Mouse (Mus musculus) intestine, embryonic 14.5 days (tissue): ENCODE measurements around the gene Ankar. TPM values are rescaled to one million over a fixed set of nuclear protein-coding genes. Genes with fewer than 3 reads are reported as not detected.
A peak's percentile ranks its signal among the peaks of the same experiment; 100 is the strongest.

Source experiments
- ATAC-seq: fragments of 200-750 bp; cut with Nextera tagmentation; replicated peaks from 2 replicates; pipeline ENCODE4 v1.8.0; 2017; ENCODE audit warnings: low read depth, moderate number of reproducible peaks, moderate TSS enrichment, moderate library complexity; ENCODE audit not compliant: low FRiP score, low TSS enrichment
- DNase-seq: peaks from one replicate; pipeline ENCODE4 v3.0.0-alpha.2; 2018; ENCODE audit warnings: low spot score
- H3K27ac ChIP-seq: fragments of 300-500 bp; sonication (generic); 2 replicates; pipeline ENCODE4 v1.5.1; 2014; ENCODE audit warnings: low read depth, mild to moderate bottlenecking, control low read depth
- H3K27me3 ChIP-seq: fragments of 300-500 bp; sonication (generic); replicated peaks from 2 replicates; pipeline ENCODE4 v1.6.1; 2014; ENCODE audit warnings: low read length, control low read depth; ENCODE audit not compliant: control insufficient read depth, insufficient read depth
- H3K36me3 ChIP-seq: fragments of 300-500 bp; sonication (generic); 2 replicates; pipeline ENCODE4 v1.6.1; 2014; ENCODE audit warnings: low read length, control low read depth; ENCODE audit not compliant: control insufficient read depth, insufficient read depth
- H3K4me1 ChIP-seq: fragments of 300-500 bp; sonication (generic); replicated peaks from 2 replicates; pipeline ENCODE4 v1.6.1; 2014; ENCODE audit warnings: low read length, control low read depth, mixed read lengths; ENCODE audit not compliant: control insufficient read depth, insufficient read depth
- H3K4me2 ChIP-seq: fragments of 300-500 bp; sonication (generic); 2 replicates; pipeline ENCODE4 v1.6.1; 2014; ENCODE audit warnings: low read length
- H3K4me3 ChIP-seq: fragments of 300-500 bp; sonication (generic); 2 replicates; pipeline ENCODE4 v1.5.1; 2014; ENCODE audit warnings: low read depth, low read length, control low read depth, mixed read lengths
- H3K9ac ChIP-seq: fragments of 300-500 bp; sonication (generic); 2 replicates; pipeline ENCODE4 v1.6.1; 2014; ENCODE audit warnings: mild to moderate bottlenecking, low read length
- H3K9me3 ChIP-seq: fragments of 300-500 bp; sonication (generic); 2 replicates; pipeline ENCODE4 v1.6.1; 2016; ENCODE audit warnings: low read length, control low read depth; ENCODE audit not compliant: control insufficient read depth
- WGBS: fragments of 180-500 bp; shearing (Covaris S2); extraction: QIAGEN DNeasy Blood & Tissue Kit; methylation state at CpG from one replicate; pipeline ENCODE4 v1.1.7; 2014; 5-methylcytosine and 5-hydroxymethylcytosine counted together
- polyA plus RNA-seq: library from polyadenylated mRNA; unstranded; fragments of >200 nt; fragmentation: Nextera tagmentation; extraction: Ambion mirVana; gene quantifications from 2 replicates; pipeline ENCODE4 v1.2.1, GENCODE M21; 2014

Gene Ankar
- polyA plus RNA-seq, 1 experiment from 2014 or later: not detected

GRCm38 (mm10) chr1:72730126-72730525 lies 29.7 kb upstream of the Ankar start:
- H3K9me3 ChIP-seq: no peaks in the 10 kb centered on the region
- H3K4me2 ChIP-seq: no peak overlapping the region
- H3K36me3 ChIP-seq: no peaks in the 10 kb centered on the region
- H3K27me3 ChIP-seq: no peaks in the 10 kb centered on the region
- no peak overlapping the region for H3K9ac ChIP-seq
- no peak for DNase-seq
- H3K4me1 ChIP-seq: peaks cover 7% of the 10 kb centered on the region; the same call in 1 of the 2 replicates
- 66% methylated on average over 10 of the region's 10 CpGs for WGBS
- no peak overlapping the region for H3K27ac ChIP-seq
- no peak overlapping the region for H3K4me3 ChIP-seq
- no peak for ATAC-seq

GRCm38 (mm10) chr1:72728781-72729180 lies 28.4 kb upstream of the Ankar start:
- peaks cover 7% of the 10 kb centered on the region; the same call in 1 of the 2 replicates for H3K4me1 ChIP-seq
- H3K4me3 ChIP-seq: no peak overlapping the region
- H3K36me3 ChIP-seq: no peaks in the 10 kb centered on the region
- H3K27me3 ChIP-seq: no peaks in the 10 kb centered on the region
- DNase-seq: no peak
- H3K9ac ChIP-seq: no peak overlapping the region
- H3K9me3 ChIP-seq: no peaks in the 10 kb centered on the region
- WGBS: 35% methylated on average over 4 of the region's 4 CpGs
- no peak overlapping the region for H3K4me2 ChIP-seq
- 0 out of 2 replicates have a peak, but pooled peaks have one; percentile 23 for ATAC-seq
- H3K27ac ChIP-seq: no peak overlapping the region

DNA sequence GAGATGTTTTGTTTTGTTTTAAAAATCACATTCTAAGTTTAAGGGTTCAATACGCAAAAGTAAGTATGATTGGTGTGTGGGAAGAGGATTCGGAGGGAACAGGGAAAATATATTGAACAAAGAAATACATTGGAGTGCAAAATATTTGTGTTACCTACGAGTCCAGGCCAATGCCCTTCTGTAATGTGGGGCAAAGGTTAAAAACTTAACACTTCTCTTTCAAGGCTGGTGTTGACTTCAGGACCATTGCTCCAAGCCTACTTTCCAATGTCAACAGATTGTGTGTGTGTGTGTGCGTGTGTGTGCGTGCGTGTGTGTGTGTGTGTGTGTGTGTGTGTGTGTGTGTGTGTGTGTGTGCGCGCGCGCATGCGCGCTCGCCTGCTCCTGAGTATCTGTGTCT lies 25.6 kb upstream of the Ankar start:
- H3K27me3 ChIP-seq: no peaks in the 10 kb centered on the region
- H3K4me2 ChIP-seq: no peak overlapping the region
- no peaks in the 10 kb centered on the region for H3K36me3 ChIP-seq
- ATAC-seq (no peak), DNase-seq (no peak)
- H3K4me1 ChIP-seq: peaks cover 7% of the 10 kb centered on the region; the same call in 1 of the 2 replicates
- H3K9ac ChIP-seq: no peak overlapping the region
- 85% methylated on average over 13 of the region's 13 CpGs for WGBS
- no peaks in the 10 kb centered on the region for H3K9me3 ChIP-seq
- no peak overlapping the region for H3K27ac ChIP-seq
- no peak overlapping the region for H3K4me3 ChIP-seq

DNA sequence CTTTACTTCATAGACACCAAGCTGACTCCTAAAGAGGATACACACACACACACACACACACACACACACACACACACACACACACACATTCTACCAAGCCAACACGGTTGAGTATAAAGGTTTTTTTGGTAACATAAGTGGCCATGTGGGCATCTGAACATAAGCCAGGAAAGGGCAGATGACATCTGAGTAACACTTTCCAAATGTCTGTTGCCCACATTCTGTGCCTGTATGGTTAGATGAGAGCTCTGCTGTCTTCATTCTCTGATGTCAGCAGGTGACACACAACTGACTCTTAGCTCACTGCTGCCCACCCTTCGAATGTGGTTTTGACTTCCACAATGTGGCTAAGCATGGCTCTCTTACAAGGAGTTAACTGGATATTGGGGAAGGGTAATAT lies 24.0 kb upstream of the Ankar start:
- Histone ChIP-seq H3K27ac (no peak overlapping the region), H3K9me3 (no peaks in the 10 kb centered on the region), H3K9ac (no peak overlapping the region), H3K4me3 (no peak overlapping the region), H3K4me1 (no peaks in the 10 kb centered on the region; the same call in 1 of the 2 replicates), H3K4me2 (no peak overlapping the region), H3K27me3 (no peaks in the 10 kb centered on the region), H3K36me3 (no peaks in the 10 kb centered on the region)
- DNase-seq: no peak
- ATAC-seq: no peak
- 75% methylated on average over 2 of the region's 2 CpGs for WGBS

GRCm38 (mm10) chr1:72722646-72723045 lies 22.3 kb upstream of the Ankar start:
- Histone ChIP-seq H3K36me3 (no peaks in the 10 kb centered on the region), H3K4me1 (no peaks in the 10 kb centered on the region), H3K9me3 (no peaks in the 10 kb centered on the region), H3K4me2 (no peak overlapping the region), H3K27ac (no peak overlapping the region), H3K9ac (no peak overlapping the region), H3K4me3 (no peak overlapping the region), H3K27me3 (no peaks in the 10 kb centered on the region)
- no peak for ATAC-seq
- 56% methylated on average over 8 of the region's 8 CpGs for WGBS
- no peak for DNase-seq

- Histone ChIP-seq H3K36me3 (peaks cover 12% of the 10 kb centered on the region), H3K9ac (no peak overlapping the region), H3K4me1 (no peaks in the 10 kb centered on the region), H3K27ac (no peak overlapping the region), H3K9me3 (no peaks in the 10 kb centered on the region), H3K27me3 (no peaks in the 10 kb centered on the region), H3K4me3 (no peak overlapping the region), H3K4me2 (no peak overlapping the region)
- no peak for ATAC-seq
- 61% methylated on average over 6 of the region's 6 CpGs for WGBS
- DNase-seq: no peak
Observed at GRCm38 (mm10) chr1:72720115-72720725, 19.8 kb upstream of the Ankar start.

GRCm38 (mm10) chr1:72718846-72719245 lies 18.5 kb upstream of the Ankar start:
- H3K4me3 ChIP-seq: no peak overlapping the region
- no peak overlapping the region for H3K4me2 ChIP-seq
- WGBS: 23% methylated on average over 5 of the region's 5 CpGs
- no peak overlapping the region for H3K27ac ChIP-seq
- no peaks in the 10 kb centered on the region for H3K9me3 ChIP-seq
- no peaks in the 10 kb centered on the region for H3K27me3 ChIP-seq
- no peak overlapping the region for H3K9ac ChIP-seq
- ATAC-seq (peak; percentile 53; the same call in 1 of the 2 replicates), DNase-seq (peak; percentile 78)
- peaks cover 26% of the 10 kb centered on the region for H3K36me3 ChIP-seq
- no peaks in the 10 kb centered on the region for H3K4me1 ChIP-seq

DNA sequence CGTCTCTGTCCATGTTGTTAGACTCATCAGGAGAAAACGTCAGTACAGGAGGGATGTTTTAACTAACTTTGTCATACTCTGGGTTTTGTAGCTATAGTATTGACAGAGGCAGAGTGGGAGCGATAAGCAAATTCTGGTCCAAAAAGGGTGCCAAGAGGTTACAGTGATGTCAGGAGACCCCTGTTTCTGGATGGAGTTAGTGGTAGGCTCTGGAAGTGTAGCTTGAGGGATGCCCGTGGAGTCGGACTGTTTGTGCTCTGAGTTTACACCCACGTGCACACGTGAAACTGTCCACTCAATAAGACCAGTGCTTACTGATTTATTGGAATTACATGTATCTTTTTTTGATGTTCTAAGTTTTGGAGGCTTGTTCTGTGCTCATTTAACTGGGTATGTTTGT lies 17.2 kb upstream of the Ankar start:
- 88% methylated on average over 7 of the region's 7 CpGs for WGBS
- Histone ChIP-seq H3K4me2 (no peak overlapping the region), H3K27me3 (no peaks in the 10 kb centered on the region), H3K9ac (no peak overlapping the region), H3K27ac (no peak overlapping the region), H3K36me3 (peaks cover 39% of the 10 kb centered on the region), H3K4me3 (no peak overlapping the region), H3K9me3 (no peaks in the 10 kb centered on the region), H3K4me1 (peaks cover 7% of the 10 kb centered on the region)
- DNase-seq: no peak
- ATAC-seq: no peak

DNA sequence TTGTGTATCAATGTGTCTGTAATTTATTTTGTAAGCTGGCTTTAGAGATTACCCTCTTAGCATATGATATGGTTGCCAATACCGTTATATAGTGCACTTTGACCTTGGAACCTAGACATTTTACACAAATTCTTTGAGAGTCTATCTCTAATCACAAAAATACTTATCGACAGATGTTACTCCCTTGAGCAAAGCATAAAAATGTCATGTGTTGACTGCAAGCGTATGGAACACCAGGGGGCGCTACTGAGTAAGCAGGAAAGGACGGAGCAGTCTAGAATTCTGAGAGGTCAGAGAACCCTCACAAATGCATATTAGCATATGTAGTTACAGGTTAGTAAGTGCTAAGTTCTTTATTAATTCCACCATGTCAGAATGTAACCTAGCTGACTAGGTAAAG lies 16.5 kb upstream of the Ankar start:
- Histone ChIP-seq H3K9me3 (no peaks in the 10 kb centered on the region), H3K36me3 (peaks cover 42% of the 10 kb centered on the region), H3K4me3 (no peak overlapping the region), H3K27me3 (no peaks in the 10 kb centered on the region), H3K9ac (no peak overlapping the region), H3K4me1 (peaks cover 9% of the 10 kb centered on the region), H3K4me2 (no peak overlapping the region), H3K27ac (no peak overlapping the region)
- ATAC-seq (0 out of 2 replicates have a peak, but pooled peaks have one; percentile 42), DNase-seq (peak; percentile 88)
- WGBS: 11% methylated on average over 5 of the region's 5 CpGs
